Mouse (Mus musculus) liver, embryonic 11.5 days (tissue): ENCODE measurements around the gene Nup107. TPM values are rescaled to one million over a fixed set of nuclear protein-coding genes. Genes with fewer than 3 reads are reported as not detected.

ENCODE experiments used
- ATAC-seq: fragments of 200-750 bp; cut with Nextera tagmentation; replicated peaks from 2 replicates; pipeline ENCODE4 v1.8.0; 2017; ENCODE audit warnings: moderate number of reproducible peaks, mild to moderate bottlenecking, moderate TSS enrichment, moderate library complexity; ENCODE audit not compliant: low FRiP score
- DNase-seq: peaks from one replicate; pipeline ENCODE4 v3.0.0-alpha.2; 2017; ENCODE audit warnings: low spot score
- H3K27ac ChIP-seq: fragments of 300-500 bp; sonication (generic); 2 replicates; pipeline ENCODE4 v1.5.1; 2014; ENCODE audit warnings: mild to moderate bottlenecking, low read depth, low read length, control low read depth
- H3K27me3 ChIP-seq: fragments of 300-500 bp; sonication (generic); replicated peaks from 2 replicates; pipeline ENCODE4 v1.6.1; 2014; ENCODE audit warnings: low read length, mixed read lengths; ENCODE audit not compliant: control insufficient read depth, insufficient read depth
- H3K36me3 ChIP-seq: fragments of 300-500 bp; sonication (generic); 2 replicates; pipeline ENCODE4 v1.6.1; 2014; ENCODE audit warnings: mild to moderate bottlenecking, low read length, moderate library complexity, mixed read lengths; ENCODE audit not compliant: control insufficient read depth, insufficient read depth
- H3K4me1 ChIP-seq: fragments of 300-500 bp; sonication (generic); replicated peaks from 2 replicates; pipeline ENCODE4 v1.6.1; 2014; ENCODE audit warnings: low read length, mixed read lengths; ENCODE audit not compliant: control insufficient read depth, insufficient read depth
- H3K4me2 ChIP-seq: fragments of 300-500 bp; sonication (generic); 2 replicates; pipeline ENCODE4 v1.6.1; 2014; ENCODE audit warnings: mild to moderate bottlenecking, control low read depth, moderate library complexity
- H3K4me3 ChIP-seq: fragments of 300-500 bp; sonication (generic); 2 replicates; pipeline ENCODE4 v1.5.1; 2014; ENCODE audit warnings: low read depth, low read length, control low read depth
- H3K9ac ChIP-seq: fragments of 300-500 bp; sonication (generic); 2 replicates; pipeline ENCODE4 v1.6.1; 2014; ENCODE audit warnings: low read depth, low read length, control low read depth
- H3K9me3 ChIP-seq: fragments of 300-500 bp; sonication (generic); 2 replicates; pipeline ENCODE4 v1.6.1; 2016; ENCODE audit warnings: low read length, inconsistent platforms, mixed read lengths; ENCODE audit not compliant: control insufficient read depth
- WGBS: fragments of 180-500 bp; shearing (Covaris S2); extraction: QIAGEN DNeasy Blood & Tissue Kit; methylation state at CpG from one replicate; pipeline ENCODE4 v1.1.7; 2014; 5-methylcytosine and 5-hydroxymethylcytosine counted together
- polyA plus RNA-seq: library from polyadenylated mRNA; unstranded; fragments of >200 nt; fragmentation: Nextera tagmentation; extraction: Ambion mirVana; gene quantifications from 2 replicates; pipeline ENCODE4 v1.2.1, GENCODE M21; 2014

Gene Nup107
- polyA plus RNA-seq, 1 experiment from 2014 or later, result 102 TPM

DNA sequence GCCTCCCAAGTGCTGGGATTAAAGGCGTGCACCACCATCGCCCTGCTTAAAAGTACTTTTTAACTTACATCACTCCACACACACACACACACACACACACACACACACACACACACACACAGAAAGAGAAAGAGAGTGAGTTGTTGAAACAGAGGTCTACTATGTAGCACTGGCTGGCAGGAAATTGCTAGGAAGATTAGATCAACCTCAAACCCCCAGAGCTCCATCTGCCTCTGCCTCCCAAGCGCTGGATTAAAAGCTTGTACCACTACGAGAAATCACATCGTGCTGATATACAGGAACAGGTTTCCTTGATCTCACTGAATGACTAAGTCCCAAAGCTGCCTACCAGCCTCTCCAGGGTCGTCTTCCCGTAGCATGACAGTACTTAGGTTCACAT lies 7.9 kb downstream of the Nup107 start:
- DNase-seq (no peak), ATAC-seq (no peak)
- 79% methylated on average over 7 of the region's 7 CpGs for whole genome bisulfite sequencing
- no peaks in the 10 kb centered on the region for H3K27me3 ChIP-seq
- H3K4me2 ChIP-seq, result no peak overlapping the region
- peaks cover 42% of the 10 kb centered on the region for H3K36me3 ChIP-seq
- no peaks in the 10 kb centered on the region for H3K9me3 ChIP-seq
- no peak overlapping the region for H3K27ac ChIP-seq
- no peaks in the 10 kb centered on the region for H3K4me1 ChIP-seq
- H3K4me3 ChIP-seq, result no peak overlapping the region
- H3K9ac ChIP-seq, result no peak overlapping the region

GRCm38 (mm10) chr10:117783786-117784420 lies 8.6 kb downstream of the Nup107 start:
- no peaks in the 10 kb centered on the region for H3K27me3 ChIP-seq
- H3K9ac ChIP-seq, result no peak overlapping the region
- DNase-seq, result no peak
- H3K27ac ChIP-seq, result no peak overlapping the region
- H3K4me3 ChIP-seq, result no peak overlapping the region
- 93% methylated on average over 13 of the region's 13 CpGs for WGBS
- no peak for ATAC-seq
- H3K9me3 ChIP-seq, result no peaks in the 10 kb centered on the region
- no peak overlapping the region for H3K4me2 ChIP-seq
- H3K4me1 ChIP-seq, result no peaks in the 10 kb centered on the region
- H3K36me3 ChIP-seq, result peaks cover 45% of the 10 kb centered on the region

DNA sequence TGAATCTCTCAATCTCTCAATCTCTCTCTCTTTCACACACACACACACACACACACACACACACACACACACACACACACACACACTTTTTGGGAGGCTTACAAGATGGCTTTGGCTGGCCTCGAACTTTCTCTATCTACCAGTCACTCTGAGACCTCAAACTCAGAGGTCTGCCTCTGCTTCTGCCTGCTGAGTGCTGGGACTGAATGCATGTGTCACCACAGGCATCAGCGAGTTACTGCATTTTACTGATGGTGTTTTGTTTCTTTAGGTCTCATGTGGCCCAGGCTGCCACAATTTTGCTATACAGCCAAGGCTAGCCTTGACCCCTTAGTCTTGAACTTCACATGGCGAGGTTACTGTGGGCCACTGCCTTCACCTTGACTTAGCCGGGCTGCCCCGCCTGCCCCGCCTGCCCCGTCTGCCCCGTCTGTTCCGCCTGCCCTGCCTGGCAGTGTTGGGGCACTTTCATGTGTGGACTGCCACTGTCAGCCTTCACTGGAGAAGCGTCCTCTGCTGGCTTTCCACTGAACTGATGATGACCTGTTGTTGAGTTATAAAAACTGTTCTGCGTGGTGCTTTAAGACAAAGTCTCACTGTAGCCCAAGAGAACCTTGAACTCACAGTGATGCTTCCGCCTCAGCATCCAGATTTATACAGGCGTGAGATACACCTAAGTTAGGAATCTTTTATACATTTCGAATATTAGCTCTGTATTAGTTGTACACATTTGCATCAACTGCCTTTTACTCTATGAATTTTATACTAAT lies 9.8 kb downstream of the Nup107 start:
- Histone ChIP-seq H3K36me3 (peaks cover 48% of the 10 kb centered on the region), H3K27me3 (no peaks in the 10 kb centered on the region), H3K9me3 (no peaks in the 10 kb centered on the region), H3K4me1 (no peaks in the 10 kb centered on the region), H3K4me2 (no peak overlapping the region), H3K4me3 (no peak overlapping the region), H3K9ac (no peak overlapping the region), H3K27ac (no peak overlapping the region)
- no peak for DNase-seq
- 93% methylated on average over 14 of the region's 14 CpGs for WGBS
- no peak for ATAC-seq

- ATAC-seq (no peak), DNase-seq (no peak)
- no peaks in the 10 kb centered on the region for H3K27me3 ChIP-seq
- H3K4me1 ChIP-seq, result no peaks in the 10 kb centered on the region
- no peak overlapping the region for H3K27ac ChIP-seq
- no peaks in the 10 kb centered on the region for H3K9me3 ChIP-seq
- H3K36me3 ChIP-seq, result peaks cover 47% of the 10 kb centered on the region
- no peak overlapping the region for H3K9ac ChIP-seq
- no peak overlapping the region for H3K4me3 ChIP-seq
- no peak overlapping the region for H3K4me2 ChIP-seq
- 87% methylated on average over 2 of the region's 2 CpGs for WGBS
Observed at GRCm38 (mm10) chr10:117782056-117782455, 10.4 kb downstream of the Nup107 start.

- Histone ChIP-seq H3K36me3 (peaks cover 46% of the 10 kb centered on the region), H3K4me2 (no peak overlapping the region), H3K27ac (no peak overlapping the region), H3K27me3 (no peaks in the 10 kb centered on the region), H3K4me3 (no peak overlapping the region), H3K9ac (no peak overlapping the region), H3K9me3 (no peaks in the 10 kb centered on the region), H3K4me1 (no peaks in the 10 kb centered on the region)
- DNase-seq, result no peak
- ATAC-seq, result no peak
- 92% methylated on average over 17 of the region's 17 CpGs for WGBS
Observed at GRCm38 (mm10) chr10:117781021-117781725, 11.3 kb downstream of the Nup107 start.

DNA sequence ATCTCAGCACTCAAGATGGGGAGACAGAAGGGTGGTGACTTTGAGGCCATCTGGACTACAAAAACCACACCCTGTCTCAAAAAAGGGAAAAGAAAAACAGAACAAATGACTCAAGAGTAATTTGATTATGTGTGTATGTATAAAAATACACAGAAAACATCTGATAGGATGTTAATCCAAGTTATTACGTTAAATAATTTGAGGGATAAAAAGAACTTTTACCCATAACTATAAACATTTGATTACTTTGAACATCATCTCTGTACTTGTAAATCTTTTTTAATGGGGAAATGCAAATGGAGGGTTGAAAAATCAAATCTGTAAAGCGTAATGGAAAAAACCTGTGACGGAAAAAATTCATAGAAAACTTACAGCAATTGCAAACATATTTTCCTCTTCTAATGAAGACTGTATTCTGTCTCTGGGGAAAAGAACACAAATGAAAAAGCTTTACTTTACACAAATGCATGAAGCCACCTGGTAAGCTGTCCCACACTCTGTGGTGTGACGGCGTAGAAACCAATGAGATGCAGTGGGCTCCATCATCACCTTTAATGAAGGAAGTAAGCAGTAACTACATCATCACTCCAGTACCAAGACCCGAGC lies 12.1 kb downstream of the Nup107 start:
- peaks cover 50% of the 10 kb centered on the region for H3K36me3 ChIP-seq
- no peaks in the 10 kb centered on the region for H3K9me3 ChIP-seq
- no peaks in the 10 kb centered on the region for H3K4me1 ChIP-seq
- ATAC-seq (no peak), DNase-seq (no peak)
- no peak overlapping the region for H3K27ac ChIP-seq
- H3K4me2 ChIP-seq, result no peak overlapping the region
- H3K4me3 ChIP-seq, result no peak overlapping the region
- WGBS, result 94% methylated on average over 6 of the region's 6 CpGs
- H3K9ac ChIP-seq, result no peak overlapping the region
- H3K27me3 ChIP-seq, result no peaks in the 10 kb centered on the region

GRCm38 (mm10) chr10:117779581-117780305 lies 12.8 kb downstream of the Nup107 start:
- DNase-seq, result no peak
- no peak overlapping the region for H3K4me2 ChIP-seq
- H3K36me3 ChIP-seq, result peaks cover 53% of the 10 kb centered on the region
- ATAC-seq, result no peak
- 93% methylated on average over 8 of the region's 8 CpGs for WGBS
- H3K9me3 ChIP-seq, result no peaks in the 10 kb centered on the region
- H3K4me3 ChIP-seq, result no peak overlapping the region
- no peak overlapping the region for H3K27ac ChIP-seq
- no peaks in the 10 kb centered on the region for H3K27me3 ChIP-seq
- no peak overlapping the region for H3K9ac ChIP-seq
- H3K4me1 ChIP-seq, result no peaks in the 10 kb centered on the region

DNA sequence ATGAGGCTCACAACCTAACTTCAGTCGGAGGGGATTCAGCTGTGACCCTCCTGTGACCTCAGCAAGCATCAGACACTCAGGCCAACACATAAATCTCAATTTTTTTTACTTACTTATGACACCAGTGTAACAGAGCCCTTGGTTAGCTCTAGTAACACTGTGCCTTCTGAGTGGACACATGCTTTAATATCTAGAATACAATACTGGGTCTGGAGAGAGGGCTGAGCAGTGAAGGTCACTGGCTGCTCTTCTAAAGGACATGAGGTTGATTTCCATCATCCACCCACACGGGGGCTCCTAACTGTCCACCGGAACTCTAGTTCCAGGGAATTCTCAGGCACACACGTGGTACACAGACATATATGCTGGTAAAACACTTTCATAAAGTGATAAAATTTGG lies 13.6 kb downstream of the Nup107 start:
- Histone ChIP-seq H3K4me1 (no peaks in the 10 kb centered on the region), H3K36me3 (peaks cover 58% of the 10 kb centered on the region), H3K4me3 (no peak overlapping the region), H3K4me2 (no peak overlapping the region), H3K27me3 (no peaks in the 10 kb centered on the region), H3K9me3 (no peaks in the 10 kb centered on the region), H3K9ac (no peak overlapping the region), H3K27ac (no peak overlapping the region)
- ATAC-seq (no peak), DNase-seq (no peak)
- WGBS, result 91% methylated on average over 4 of the region's 4 CpGs
